In genomic region chr8:6388651-6389050, GRCm38 (mm10) we compare ENCODE assay signal across 12 mouse cellular contexts.
DNase-seq lines count a peak whose midpoint lies in the region; ATAC-seq lines count a peak whose summit lies in the region.
"Had no signal": no experiment of that assay in that cellular context is flagged by ENCODE, and none has a peak within 500 bp of the region (broad histone marks: within the 10 kb centered on the region; RNA-seq: fewer than 3 reads in every experiment).

No protein-coding gene starts in this region.

- ATAC-seq in activated CD4-positive, CD25-positive, alpha-beta regulatory T cell, adult 4 months, result no peak
- ATAC-seq: forebrain, embryonic 14.5 days had no signal

- DNase-seq in layer of hippocampus, adult 9-11 months, result peak; percentile 40
- DNase-seq in layer of hippocampus, postnatal 10 days (ENCODE audit: low spot score in 2 of 2), result no peak
- peak; percentile 34 for DNase-seq in Muller cell, postnatal 12 days (ENCODE audit: inconsistent ontology term)
- DNase-seq in brain, adult 2 months (ENCODE audit: low read depth, low spot score), result peak; percentile 82
- DNase-seq in telencephalon, adult 2 months (ENCODE audit: low read depth, low spot score), result peak; percentile 64
- DNase-seq: adrenal gland, postnatal 10 days; cerebellum, adult 2 months; cerebellum, postnatal 10 days; gastrocnemius, adult 2 months; gastrocnemius, postnatal 25 days had no signal

Comparison
In these comparisons a context has a peak if more than half of its experiments do, and no peak if none do; other contexts are left out.
1. DNase-seq: peak in layer of hippocampus, adult 9-11 months (single experiment), Muller cell, postnatal 12 days (single experiment), brain, adult 2 months (single experiment) and telencephalon, adult 2 months (single experiment); none in layer of hippocampus, postnatal 10 days (0 of 2).